8 mouse cellular contexts compared by ENCODE assay signal in the genomic region with DNA sequence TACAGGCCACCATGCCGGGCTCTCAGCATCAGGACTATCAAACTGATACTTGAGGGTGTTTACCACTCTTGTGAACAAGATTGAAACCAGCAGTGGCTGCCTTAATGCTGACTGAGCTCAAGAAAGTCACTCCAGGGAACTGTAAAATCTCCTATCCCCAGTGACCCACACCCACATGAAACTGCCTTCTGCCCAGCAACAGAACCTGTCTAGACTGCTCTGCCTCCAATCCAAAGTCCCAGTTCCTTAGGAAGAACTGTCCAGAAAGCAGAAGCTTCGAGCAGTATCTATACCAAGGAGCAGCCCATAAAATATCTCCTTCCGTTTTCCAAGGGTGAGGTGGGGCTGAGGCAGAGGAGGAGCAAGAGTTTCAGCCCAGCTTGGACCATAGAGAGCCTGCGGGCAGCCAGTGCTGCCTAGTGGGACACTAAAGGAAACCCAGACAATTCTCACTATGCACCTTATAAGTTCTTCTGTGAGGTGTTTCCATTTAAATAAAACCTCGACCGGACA. TPM values are rescaled to one million over a fixed set of nuclear protein-coding genes. Genes with fewer than 3 reads are reported as not detected.
DNase-seq lines count a peak whose midpoint lies in the region; ATAC-seq lines count a peak whose summit lies in the region.
"Not testable (repeated sequence)": the region's sequence is repeated elsewhere in the genome, so short reads cannot be mapped to it uniquely, and the experiment has no call there.

No protein-coding gene starts in this region.

- H3K4me3 ChIP-seq in ES-E14 (ENCODE audit: insufficient read depth in 1 of 2, low read depth in 1 of 2, low read length in 2 of 2, poor library complexity in 1 of 2, severe bottlenecking in 1 of 2), result peak overlapping the region; percentile 90 to 92
- peak overlapping the region; percentile 76 for H3K4me3 ChIP-seq in embryonic facial prominence, embryonic 10.5 days
- peak overlapping the region; percentile 55 for H3K4me3 ChIP-seq in hindbrain, embryonic 15.5 days
- peak overlapping the region; percentile 78 for H3K4me3 ChIP-seq in lung, embryonic 15.5 days

- H3K4me2 ChIP-seq in hindbrain, embryonic 15.5 days, result peak overlapping the region; percentile 78
- peak overlapping the region; percentile 66 for H3K4me2 ChIP-seq in lung, embryonic 15.5 days

- H3K36me3 ChIP-seq in ES-E14 (ENCODE audit: control insufficient read depth, insufficient read depth, low read length, poor library complexity, severe bottlenecking); hindbrain, embryonic 15.5 days; lung, embryonic 15.5 days: not testable (repeated sequence)
- H3K36me3 ChIP-seq in embryonic facial prominence, embryonic 10.5 days (replicated peaks), result peaks cover 29% of the 10 kb centered on the region

- H3K27me3 ChIP-seq in embryonic facial prominence, embryonic 10.5 days (replicated peaks; ENCODE audit: low read depth, poor library complexity, severe bottlenecking); hindbrain, embryonic 15.5 days; lung, embryonic 15.5 days: not testable (repeated sequence)

- in situ Hi-C loops in ES-E14 (cut with MboI; ENCODE audit: low sequenced_read_pairs in 2 of 2, unreplicated experiment in 2 of 2), result not testable (repeated sequence)

- H3K27ac ChIP-seq in ES-E14 (ENCODE audit: insufficient read depth, low read depth, low read length, poor library complexity, severe bottlenecking), result not testable (repeated sequence)
- peak overlapping the region; percentile 96 for H3K27ac ChIP-seq in embryonic facial prominence, embryonic 10.5 days (replicated peaks)
- peak overlapping the region; percentile 67; the same call in 1 of the 2 replicates for H3K27ac ChIP-seq in hindbrain, embryonic 15.5 days (replicated peaks)
- H3K27ac ChIP-seq in lung, embryonic 15.5 days, result peak overlapping the region; percentile 83

- H3K9me3 ChIP-seq in ES-E14 (ENCODE audit: control insufficient read depth, insufficient read depth, low read depth, low read length); embryonic facial prominence, embryonic 10.5 days; hindbrain, embryonic 15.5 days; lung, embryonic 15.5 days: not testable (repeated sequence)

- peaks cover 8 to 10% of the 10 kb centered on the region in 2 experiments for H3K4me1 ChIP-seq in ES-E14 (ENCODE audit: control insufficient read depth in 2 of 2, insufficient read depth in 2 of 2, low read length in 2 of 2, poor library complexity in 1 of 2)
- peaks cover 37% of the 10 kb centered on the region for H3K4me1 ChIP-seq in embryonic facial prominence, embryonic 10.5 days
- peaks cover 11% of the 10 kb centered on the region for H3K4me1 ChIP-seq in hindbrain, embryonic 15.5 days (replicated peaks)
- peaks cover 33% of the 10 kb centered on the region for H3K4me1 ChIP-seq in lung, embryonic 15.5 days

- H3K9ac ChIP-seq in ES-E14 (ENCODE audit: insufficient read depth, low read depth, low read length, poor library complexity, severe bottlenecking), result peak overlapping the region; percentile 76; the same call in 1 of the 2 replicates
- peak overlapping the region; percentile 67 for H3K9ac ChIP-seq in hindbrain, embryonic 15.5 days
- peak overlapping the region; percentile 83 for H3K9ac ChIP-seq in lung, embryonic 15.5 days

- not testable (repeated sequence) for DNase-seq in ES-E14 (ENCODE audit: low read depth, low spot score)
- DNase-seq in embryonic facial prominence, embryonic 10.5 days (ENCODE audit: low spot score), result peak; percentile 20
- peak; percentile 39 to 57 for DNase-seq in kidney, postnatal 4 days
- peak; percentile 36 for DNase-seq in naive thymus-derived CD4-positive, alpha-beta T cell, adult 2 months (ENCODE audit: low read depth)
- peak; percentile 35 for DNase-seq in thymus, postnatal 25 days

- 17% methylated on average over 6 of the region's 6 CpGs for WGBS in embryonic facial prominence, embryonic 10.5 days
- WGBS in hindbrain, embryonic 15.5 days, result 19% methylated on average over 6 of the region's 6 CpGs
- WGBS in lung, embryonic 15.5 days, result 6% methylated on average over 6 of the region's 6 CpGs

- peak; percentile 80 for ATAC-seq in granulocyte monocyte progenitor cell, adult 5-6 weeks (replicated peaks; ENCODE audit: poor library complexity, severe bottlenecking)
- ATAC-seq in hindbrain, embryonic 15.5 days (ENCODE audit: low FRiP score, low read depth), result peak; percentile 82
- ATAC-seq in lung, embryonic 15.5 days (ENCODE audit: borderline replicate concordance, extremely low read depth, low FRiP score, low TSS enrichment), result peak; percentile 77; the same call in 1 of the 2 replicates

RNA-seq across cellular contexts. Expression of a gene that starts 0.6 kb away (rescaled TPM):
- total RNA-seq in ES-E14 (2012; rRNA removed), result 51.9 and 106 TPM in 2 replicates
- 70.4 and 75.4 TPM in 2 replicates for polyA plus RNA-seq in embryonic facial prominence, embryonic 10.5 days (2016; fragmentation: Nextera tagmentation; extraction: Ambion mirVana)
- total RNA-seq in granulocyte monocyte progenitor cell, adult 5-6 weeks (2014; fragmentation: Nextera tagmentation), result 51.6 and 63.3 TPM in 2 replicates
- 73.6 and 73.7 TPM in 2 replicates for total RNA-seq in granulocyte monocyte progenitor cell, adult 5-6 weeks (2017)
- 48.3 and 51.9 TPM in 2 replicates for polyA plus RNA-seq in hindbrain, embryonic 15.5 days (2015; fragmentation: Nextera tagmentation; extraction: Ambion mirVana)
- polyA plus RNA-seq in lung, embryonic 15.5 days (2015; fragmentation: Nextera tagmentation; extraction: Ambion mirVana), result 124 and 134 TPM in 2 replicates

RNA-seq across cellular contexts. Expression of a gene that starts 57.4 kb away (rescaled TPM):
- 53.9 and 55.8 TPM in 2 replicates for total RNA-seq in ES-E14 (2012; rRNA removed)
- polyA plus RNA-seq in embryonic facial prominence, embryonic 10.5 days (2016; fragmentation: Nextera tagmentation; extraction: Ambion mirVana), result 30.3 and 31.7 TPM in 2 replicates
- total RNA-seq in granulocyte monocyte progenitor cell, adult 5-6 weeks (2014; fragmentation: Nextera tagmentation), result 22.5 and 23.3 TPM in 2 replicates
- 28.9 and 32.2 TPM in 2 replicates for total RNA-seq in granulocyte monocyte progenitor cell, adult 5-6 weeks (2017)
- 6.5 and 7.5 TPM in 2 replicates for polyA plus RNA-seq in hindbrain, embryonic 15.5 days (2015; fragmentation: Nextera tagmentation; extraction: Ambion mirVana)
- 21.4 and 21.5 TPM in 2 replicates for polyA plus RNA-seq in lung, embryonic 15.5 days (2015; fragmentation: Nextera tagmentation; extraction: Ambion mirVana)
